Comparison of ENCODE assay signal across 10 mouse cellular contexts in genomic region chr11:97980531-97980966, GRCm38 (mm10). TPM values are rescaled to one million over a fixed set of nuclear protein-coding genes. Genes with fewer than 3 reads are reported as not detected.
DNase-seq lines count a peak whose midpoint lies in the region; ATAC-seq and TF ChIP-seq lines count a peak whose summit lies in the region.
"Had no signal": no experiment of that assay in that cellular context is flagged by ENCODE, and none has a peak within 500 bp of the region (broad histone marks: within the 10 kb centered on the region; RNA-seq: fewer than 3 reads in every experiment).

No protein-coding gene starts in this region.

- DNase-seq in midbrain, embryonic 10.5 days (ENCODE audit: low spot score), result peak; percentile 26
- peak; percentile 24 for DNase-seq in embryo, embryonic 9.5 days (ENCODE audit: extremely low spot score)
- peak; percentile 58 to 74 for DNase-seq in gastrocnemius, postnatal 4 days (ENCODE audit: low spot score in 2 of 2)
- DNase-seq in kidney, postnatal 14 days, result no peak
- no peak for DNase-seq in thymus, postnatal 10 days (ENCODE audit: low spot score in 2 of 2)
- DNase-seq: thymus, postnatal 4 days had no signal

- no peak for ATAC-seq in midbrain, embryonic 16.5 days
- no peak for ATAC-seq in erythroid progenitor cell, adult 5-6 weeks (replicated peaks; ENCODE audit: low FRiP score, poor library complexity, severe bottlenecking)

- no peak overlapping the region for H3K9ac ChIP-seq in midbrain, embryonic 16.5 days (ENCODE audit: low read depth, low read length)

- peaks cover 25% of the 10 kb centered on the region for H3K27me3 ChIP-seq in midbrain, embryonic 10.5 days (ENCODE audit: low read depth, poor library complexity, severe bottlenecking)
- peaks cover 3% of the 10 kb centered on the region for H3K27me3 ChIP-seq in midbrain, embryonic 16.5 days (ENCODE audit: control insufficient read depth, insufficient read depth, low read depth, low read length)
- no peaks in the 10 kb centered on the region for H3K27me3 ChIP-seq in myocyte (ENCODE audit: control insufficient read depth, insufficient read depth, insufficient read length)

- no peaks in the 10 kb centered on the region for H3K9me3 ChIP-seq in midbrain, embryonic 10.5 days (replicated peaks)
- no peaks in the 10 kb centered on the region for H3K9me3 ChIP-seq in midbrain, embryonic 16.5 days (replicated peaks; ENCODE audit: control insufficient read depth, low read length, poor library complexity, severe bottlenecking)

- 67% methylated on average over 9 of the region's 9 CpGs for WGBS in midbrain, embryonic 10.5 days
- 63% methylated on average over 9 of the region's 9 CpGs for WGBS in midbrain, embryonic 16.5 days

- no peaks in the 10 kb centered on the region for H3K79me2 ChIP-seq in myocyte (ENCODE audit: control insufficient read depth, insufficient read depth)

- no peak overlapping the region for H3ac ChIP-seq in myocyte (ENCODE audit: control insufficient read depth, insufficient read length)

- peak overlapping the region; percentile 52; the same call in 1 of the 2 replicates for H3K27ac ChIP-seq in midbrain, embryonic 10.5 days (replicated peaks)
- no peak overlapping the region for H3K27ac ChIP-seq in midbrain, embryonic 16.5 days (ENCODE audit: low read length)
- H3K27ac ChIP-seq: macrophage had no signal

- H3K4me3 ChIP-seq in midbrain, embryonic 10.5 days, result no peak overlapping the region
- H3K4me3 ChIP-seq in midbrain, embryonic 16.5 days (ENCODE audit: low read depth, low read length), result no peak overlapping the region
- no peak overlapping the region for H3K4me3 ChIP-seq in myocyte

- no peaks in the 10 kb centered on the region for H3K36me3 ChIP-seq in midbrain, embryonic 10.5 days
- H3K36me3 ChIP-seq in midbrain, embryonic 16.5 days (ENCODE audit: control insufficient read depth, insufficient read depth, low read length), result no peaks in the 10 kb centered on the region
- no peaks in the 10 kb centered on the region for H3K36me3 ChIP-seq in myocyte (ENCODE audit: control insufficient read depth, insufficient read depth)

- peaks cover 11% of the 10 kb centered on the region for H3K4me1 ChIP-seq in midbrain, embryonic 10.5 days
- no peaks in the 10 kb centered on the region for H3K4me1 ChIP-seq in midbrain, embryonic 16.5 days (ENCODE audit: control insufficient read depth, insufficient read depth, low read length)

- H3K4me2 ChIP-seq in midbrain, embryonic 16.5 days (ENCODE audit: low read length), result no peak overlapping the region
- no peak overlapping the region for H3K4me2 ChIP-seq in myocyte (ENCODE audit: low read depth)

- no peak for TF ChIP-seq POLR2A in myocyte (IDR thresholded peaks at IDR 0.05; ENCODE audit: insufficient read length, low read depth)

TF ChIP-seq in myocyte, 11 proteins besides CTCF, POLR2A, EP300 and RAD21:
- TF ChIP-seq MYOD1 (IDR thresholded peaks at IDR 0.05; ENCODE audit: control insufficient read depth in 1 of 3, insufficient read length in 2 of 3, low read depth in 2 of 3), result peak in 2 of 3 experiments; percentile 97 to 98
- TF ChIP-seq E2F4 (IDR thresholded peaks at IDR 0.05; ENCODE audit: insufficient read depth), result no peak
- no peak for TF ChIP-seq REST (IDR thresholded peaks at IDR 0.05; ENCODE audit: insufficient read depth, insufficient read length)
- TF ChIP-seq MYOG (IDR thresholded peaks at IDR 0.05; ENCODE audit: control insufficient read depth in 1 of 3, insufficient read depth in 1 of 3, insufficient read length in 2 of 3, low read depth in 2 of 3), result peak; percentile 74 to 99 (median 96)
- TF ChIP-seq TCF3 (IDR thresholded peaks at IDR 0.05; ENCODE audit: insufficient read length, low read depth), result peak; percentile 75
- no peak for TF ChIP-seq SRF (IDR thresholded peaks at IDR 0.05; ENCODE audit: control insufficient read depth, insufficient read length, low read depth)
- peak; percentile 65 for TF ChIP-seq TCF12 (IDR thresholded peaks at IDR 0.05; ENCODE audit: insufficient read depth, poor library complexity, severe bottlenecking)

RNA-seq across cellular contexts. Expression of gene Plxdc1, which starts 5.7 kb away (rescaled TPM):
- 0.06 and 0.16 TPM in 2 replicates for polyA plus RNA-seq in midbrain, embryonic 10.5 days (2016; fragmentation: Nextera tagmentation; extraction: Ambion mirVana)
- polyA plus RNA-seq in midbrain, embryonic 16.5 days (2015; fragmentation: Nextera tagmentation; extraction: Ambion mirVana), result 2.7 and 3.1 TPM in 2 replicates
- total RNA-seq in gastrocnemius, postnatal 4 days (2021), result 1 to 10 TPM; 7.1 to 7.6 TPM
- 2.7 TPM for polyA plus RNA-seq in myocyte (2012; fragmentation: generic; extraction: Trizol)
- total RNA-seq in erythroid progenitor cell, adult 5-6 weeks (2015; ENCODE audit: low replicate concordance), result 1.3 TPM in 1 of 2 replicates, not detected in the other
- 2.3 and 2.4 TPM in 2 replicates for total RNA-seq in erythroid progenitor cell, adult 5-6 weeks (2017; ENCODE audit: low replicate concordance)

RNA-seq across cellular contexts. Expression of gene Arl5c, which starts 15.4 kb away (rescaled TPM):
- polyA plus RNA-seq in midbrain, embryonic 10.5 days (2016; fragmentation: Nextera tagmentation; extraction: Ambion mirVana), result 8.9 and 16.8 TPM in 2 replicates
- polyA plus RNA-seq in midbrain, embryonic 16.5 days (2015; fragmentation: Nextera tagmentation; extraction: Ambion mirVana), result 6.3 and 8.4 TPM in 2 replicates
- 1 to 10 TPM; 1.5 to 1.9 TPM for total RNA-seq in gastrocnemius, postnatal 4 days (2021)
- 2.1 TPM for polyA plus RNA-seq in myocyte (2012; fragmentation: generic; extraction: Trizol)
- total RNA-seq in erythroid progenitor cell, adult 5-6 weeks (2015; ENCODE audit: low replicate concordance), result 8.8 and 24.5 TPM in 2 replicates
- 9.6 and 17.5 TPM in 2 replicates for total RNA-seq in erythroid progenitor cell, adult 5-6 weeks (2017; ENCODE audit: low replicate concordance)

RNA-seq across cellular contexts. Expression of gene Cacnb1, which starts 42.3 kb away (rescaled TPM):
- polyA plus RNA-seq in midbrain, embryonic 10.5 days (2016; fragmentation: Nextera tagmentation; extraction: Ambion mirVana), result 7.8 and 12.5 TPM in 2 replicates
- polyA plus RNA-seq in midbrain, embryonic 16.5 days (2015; fragmentation: Nextera tagmentation; extraction: Ambion mirVana), result 73.2 and 77.6 TPM in 2 replicates
- total RNA-seq in gastrocnemius, postnatal 4 days (2021), result 100 to 1,000 TPM; 240 to 241 TPM
- polyA plus RNA-seq in myocyte (2012; fragmentation: generic; extraction: Trizol), result 163 TPM
- not detected in 2 replicates for total RNA-seq in erythroid progenitor cell, adult 5-6 weeks (2015; ENCODE audit: low replicate concordance)
- total RNA-seq in erythroid progenitor cell, adult 5-6 weeks (2017; ENCODE audit: low replicate concordance), result 0.13 and 0.68 TPM in 2 replicates

RNA-seq across cellular contexts. Expression of gene Rpl19, which starts 46.0 kb away (rescaled TPM):
- 976 and 1,159 TPM in 2 replicates for polyA plus RNA-seq in midbrain, embryonic 10.5 days (2016; fragmentation: Nextera tagmentation; extraction: Ambion mirVana)
- 583 and 598 TPM in 2 replicates for polyA plus RNA-seq in midbrain, embryonic 16.5 days (2015; fragmentation: Nextera tagmentation; extraction: Ambion mirVana)
- total RNA-seq in gastrocnemius, postnatal 4 days (2021), result 1,000 to 10,000 TPM; 1,153 to 1,224 TPM
- 2,972 TPM for polyA plus RNA-seq in myocyte (2012; fragmentation: generic; extraction: Trizol)
- total RNA-seq in erythroid progenitor cell, adult 5-6 weeks (2015; ENCODE audit: low replicate concordance), result 931 and 1,058 TPM in 2 replicates
- 346 and 531 TPM in 2 replicates for total RNA-seq in erythroid progenitor cell, adult 5-6 weeks (2017; ENCODE audit: low replicate concordance)

Comparison
In these comparisons a context has a peak if more than half of its experiments do, and no peak if none do; other contexts are left out.
1. DNase-seq: peak in midbrain, embryonic 10.5 days (single experiment), embryo, embryonic 9.5 days (single experiment) and gastrocnemius, postnatal 4 days (2 of 2); none in kidney, postnatal 14 days (single experiment) and thymus, postnatal 10 days (0 of 2).